Comparison of ENCODE assay signal across 17 mouse cellular contexts in genomic region chr4:128241075-128241853, GRCm38 (mm10). TPM values are rescaled to one million over a fixed set of nuclear protein-coding genes. Genes with fewer than 3 reads are reported as not detected.
DNase-seq lines count a peak whose midpoint lies in the region; ATAC-seq lines count a peak whose summit lies in the region.
"Had no signal": no experiment of that assay in that cellular context is flagged by ENCODE, and none has a peak within 500 bp of the region (broad histone marks: within the 10 kb centered on the region; RNA-seq: fewer than 3 reads in every experiment).

No protein-coding gene starts in this region.

- H3K4me3 ChIP-seq in neural tube, embryonic 11.5 days (ENCODE audit: low read depth, low read length), result no peak overlapping the region
- no peak overlapping the region for H3K4me3 ChIP-seq in hindbrain, embryonic 13.5 days
- no peak overlapping the region for H3K4me3 ChIP-seq in midbrain, embryonic 15.5 days
- H3K4me3 ChIP-seq: kidney, embryonic 15.5 days; left cerebral cortex, adult 2 months; neural tube, embryonic 12.5 days had no signal

- H3K9ac ChIP-seq in neural tube, embryonic 11.5 days (ENCODE audit: low read length), result no peak overlapping the region
- H3K9ac ChIP-seq in hindbrain, embryonic 13.5 days, result no peak overlapping the region
- no peak overlapping the region for H3K9ac ChIP-seq in midbrain, embryonic 15.5 days
- H3K9ac ChIP-seq: kidney, embryonic 15.5 days; liver, postnatal 0 days; neural tube, embryonic 12.5 days had no signal

- H3K4me2 ChIP-seq in neural tube, embryonic 11.5 days (ENCODE audit: low read depth), result no peak overlapping the region
- no peak overlapping the region for H3K4me2 ChIP-seq in hindbrain, embryonic 13.5 days
- no peak overlapping the region for H3K4me2 ChIP-seq in midbrain, embryonic 15.5 days
- H3K4me2 ChIP-seq: kidney, embryonic 15.5 days; neural tube, embryonic 12.5 days had no signal

- 37% methylated on average over 19 of the region's 19 CpGs for WGBS in neural tube, embryonic 11.5 days
- 16% methylated on average over 19 of the region's 19 CpGs for WGBS in hindbrain, embryonic 13.5 days
- WGBS in midbrain, embryonic 15.5 days, result 9% methylated on average over 19 of the region's 19 CpGs

- no peaks in the 10 kb centered on the region for H3K9me3 ChIP-seq in neural tube, embryonic 11.5 days (ENCODE audit: control insufficient read depth, low read length)
- no peaks in the 10 kb centered on the region for H3K9me3 ChIP-seq in hindbrain, embryonic 13.5 days
- H3K9me3 ChIP-seq in midbrain, embryonic 15.5 days, result no peaks in the 10 kb centered on the region
- H3K9me3 ChIP-seq: kidney, embryonic 15.5 days; neural tube, embryonic 12.5 days had no signal

- no peaks in the 10 kb centered on the region for H3K36me3 ChIP-seq in neural tube, embryonic 11.5 days (ENCODE audit: control insufficient read depth, insufficient read depth, low read length)
- no peaks in the 10 kb centered on the region for H3K36me3 ChIP-seq in hindbrain, embryonic 13.5 days
- no peaks in the 10 kb centered on the region for H3K36me3 ChIP-seq in midbrain, embryonic 15.5 days (replicated peaks)
- H3K36me3 ChIP-seq: kidney, embryonic 15.5 days; neural tube, embryonic 12.5 days had no signal

- no peak overlapping the region for H3K27ac ChIP-seq in neural tube, embryonic 11.5 days (ENCODE audit: low read depth, low read length)
- peak overlapping the region; percentile 68 for H3K27ac ChIP-seq in hindbrain, embryonic 13.5 days
- H3K27ac ChIP-seq in midbrain, embryonic 15.5 days, result peak overlapping the region; percentile 51
- H3K27ac ChIP-seq: kidney, embryonic 15.5 days; neural tube, embryonic 12.5 days had no signal

- no peaks in the 10 kb centered on the region; the same call in 1 of the 2 replicates for H3K4me1 ChIP-seq in neural tube, embryonic 11.5 days (ENCODE audit: control insufficient read depth, insufficient read depth, low read length)
- peaks cover 29% of the 10 kb centered on the region for H3K4me1 ChIP-seq in hindbrain, embryonic 13.5 days (replicated peaks)
- peaks cover 18% of the 10 kb centered on the region for H3K4me1 ChIP-seq in midbrain, embryonic 15.5 days

- no peaks in the 10 kb centered on the region for H3K27me3 ChIP-seq in neural tube, embryonic 11.5 days (ENCODE audit: control insufficient read depth, insufficient read depth, low read length)
- H3K27me3 ChIP-seq in hindbrain, embryonic 13.5 days, result no peaks in the 10 kb centered on the region
- H3K27me3 ChIP-seq in midbrain, embryonic 15.5 days (replicated peaks), result no peaks in the 10 kb centered on the region
- H3K27me3 ChIP-seq: kidney, embryonic 15.5 days; neural tube, embryonic 12.5 days had no signal

- DNase-seq in neural tube, embryonic 11.5 days (ENCODE audit: low spot score), result peak; percentile 26
- no peak for DNase-seq in neural tube, embryonic 10.5 days (ENCODE audit: extremely low spot score, low spot score)
- DNase-seq in urinary bladder, postnatal 14 days (ENCODE audit: low spot score), result no peak
- no peak for DNase-seq in cerebellum, adult 11 months
- no peak for DNase-seq in c-Kit-positive CD71-positive TER-119-positive erythroid progenitor cells, embryonic 14.5 days (ENCODE audit: low spot score)
- no peak for DNase-seq in thymus, postnatal 10 days (ENCODE audit: low spot score in 2 of 2)
- DNase-seq: adrenal gland, postnatal 36 days; cerebellum, adult 18-20 months; liver, postnatal 0 days had no signal

- no peak for ATAC-seq in neural tube, embryonic 11.5 days (ENCODE audit: insufficient read depth, low FRiP score, low TSS enrichment)
- ATAC-seq in hindbrain, embryonic 13.5 days (ENCODE audit: low FRiP score), result peak; percentile 49
- ATAC-seq in midbrain, embryonic 15.5 days (replicated peaks), result peak; percentile 54; the same call in 1 of the 2 replicates
- ATAC-seq: liver, postnatal 0 days had no signal

RNA-seq across cellular contexts. Expression of gene Hmgb4, which starts 19.5 kb away (rescaled TPM):
- not detected in 2 replicates for polyA plus RNA-seq in neural tube, embryonic 11.5 days (2014; fragmentation: Nextera tagmentation; extraction: Ambion mirVana)
- polyA plus RNA-seq in hindbrain, embryonic 13.5 days (2015; fragmentation: Nextera tagmentation; extraction: Ambion mirVana), result not detected in 2 replicates
- 0.23 and 0.41 TPM in 2 replicates for polyA plus RNA-seq in midbrain, embryonic 15.5 days (2015; fragmentation: Nextera tagmentation; extraction: Ambion mirVana)
- polyA plus RNA-seq: C2C12; heart, embryonic 14.5 days; kidney, embryonic 15.5 days; limb, embryonic 14.5 days; liver, postnatal 0 days; neural tube, embryonic 12.5 days had no signal
